Mouse (Mus musculus) right cerebral cortex, postnatal 36 days (tissue): ENCODE measurements around the gene BC067074.
A peak's percentile ranks its signal among the peaks of the same experiment; 100 is the strongest.
"Not testable (repeated sequence)": the region's sequence is repeated elsewhere in the genome, so short reads cannot be mapped to it uniquely, and the experiment has no call there.

Source experiments
- DNase-seq, 2 experiments: peaks; one replicate each; pipeline ENCODE4 v3.0.0; 2022; ENCODE audit warnings: low spot score in 2 of 2, mixed read lengths in 1 of 2

The BC067074 gene

GRCm38 (mm10) chr13:113292975-113293706 is at the start of gene BC067074:
Gene BC067074 (plus strand): TSS chr13:113293159.
- DNase-seq = no peak

DNA sequence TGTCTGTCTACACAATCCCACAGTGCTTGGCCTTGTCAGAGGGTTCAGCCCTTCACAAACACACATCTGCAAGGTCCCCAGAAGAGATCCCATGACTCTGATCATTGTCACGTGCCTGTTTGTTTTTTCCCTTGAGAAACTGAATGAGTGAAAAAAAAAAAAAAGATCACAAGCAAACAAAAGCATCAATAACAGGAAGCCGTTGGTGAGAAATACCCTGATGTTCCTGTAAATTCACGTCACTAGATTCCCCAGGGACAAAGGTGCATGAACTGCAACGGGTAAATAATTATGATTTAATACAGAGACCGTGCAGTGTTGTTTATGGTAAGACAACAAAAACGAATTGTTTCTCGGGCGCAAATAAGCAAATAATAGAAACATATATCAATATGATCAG is 47.9 kb upstream of the BC067074 start:
- DNase-seq = no peak

DNA sequence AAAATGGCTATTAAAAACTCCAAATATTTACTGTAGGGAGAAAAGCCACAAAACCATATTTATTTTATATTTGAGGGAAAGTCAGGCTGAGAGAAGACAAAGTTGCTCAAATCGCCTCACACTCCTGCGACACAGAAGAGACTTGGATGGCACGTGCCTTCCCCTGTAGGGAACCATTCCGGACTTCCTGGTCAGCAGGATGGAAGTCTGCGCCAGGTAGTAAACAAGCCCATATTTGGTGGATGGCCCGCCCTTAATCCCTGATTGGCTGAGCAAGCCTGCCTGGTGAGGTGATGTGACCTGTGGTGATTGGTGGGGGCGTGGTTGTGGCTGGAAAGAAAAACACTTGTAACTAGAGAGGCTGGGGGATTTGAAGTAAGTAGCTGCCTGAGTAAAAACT is 40.4 kb upstream of the BC067074 start:
- DNase-seq = not testable (repeated sequence)

DNA sequence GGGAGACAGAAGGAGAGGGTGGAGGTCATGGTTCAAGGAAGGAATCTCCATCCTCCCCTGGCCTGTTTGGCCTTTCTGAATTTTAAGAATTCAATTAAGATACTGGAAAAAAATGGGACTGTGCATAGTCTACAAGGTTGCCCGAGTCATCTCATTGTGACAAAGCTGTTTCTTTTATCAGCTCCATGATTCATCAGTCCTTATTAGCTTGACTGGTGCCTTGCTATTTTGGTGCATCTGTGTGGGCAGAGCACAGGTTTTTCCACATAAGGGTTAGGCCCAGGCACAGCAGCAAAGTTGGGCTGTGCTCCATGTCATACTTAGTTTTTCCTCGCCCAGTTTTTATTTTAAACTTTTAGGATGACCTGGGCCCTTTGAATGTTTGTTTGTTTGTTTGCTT is 36.2 kb upstream of the BC067074 start:
- no peak for DNase-seq

DNA sequence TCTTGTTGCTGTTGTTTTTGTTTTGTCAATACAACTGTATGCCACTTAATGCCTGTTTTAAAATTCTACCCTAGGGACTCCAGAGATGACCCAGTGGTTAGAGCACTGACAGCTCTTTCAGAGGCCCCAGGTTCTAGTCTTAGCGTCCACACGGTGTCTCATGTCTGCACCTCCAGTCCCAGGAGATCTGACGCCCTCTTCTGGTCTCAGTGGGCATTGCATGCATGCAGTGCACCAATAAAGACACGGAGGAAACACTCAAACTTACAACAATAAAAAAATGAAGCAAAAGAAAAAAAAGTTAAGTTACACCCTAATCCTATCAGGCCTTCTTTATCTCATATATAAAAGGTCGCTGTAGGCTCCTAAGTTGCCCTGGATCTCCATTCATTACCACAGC is 35.8 kb upstream of the BC067074 start:
- DNase-seq = no peak

DNA sequence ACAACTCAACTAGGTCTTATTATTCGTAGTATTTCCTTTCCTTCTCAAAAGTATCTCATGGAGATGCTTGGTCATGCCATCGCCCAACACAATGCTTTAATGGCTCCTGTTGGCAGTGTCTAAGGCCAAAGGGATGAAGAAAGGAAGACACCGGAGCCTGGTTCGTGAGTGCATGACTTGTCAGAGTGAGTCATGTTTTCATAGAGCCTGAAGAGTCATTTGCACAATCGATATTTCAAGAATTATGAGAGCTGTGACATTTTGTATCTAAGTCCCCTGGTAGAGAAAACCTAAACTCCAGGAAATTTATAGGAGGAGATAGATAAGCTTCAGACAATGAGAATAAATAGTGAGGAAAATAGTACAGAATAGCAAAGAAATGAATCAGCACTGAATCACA is 33.7 kb upstream of the BC067074 start:
- DNase-seq = no peak

GRCm38 (mm10) chr13:113262822-113263221 is 30.1 kb upstream of the BC067074 start:
- DNase-seq = peak in 1 of 2 experiments; percentile 38

DNA sequence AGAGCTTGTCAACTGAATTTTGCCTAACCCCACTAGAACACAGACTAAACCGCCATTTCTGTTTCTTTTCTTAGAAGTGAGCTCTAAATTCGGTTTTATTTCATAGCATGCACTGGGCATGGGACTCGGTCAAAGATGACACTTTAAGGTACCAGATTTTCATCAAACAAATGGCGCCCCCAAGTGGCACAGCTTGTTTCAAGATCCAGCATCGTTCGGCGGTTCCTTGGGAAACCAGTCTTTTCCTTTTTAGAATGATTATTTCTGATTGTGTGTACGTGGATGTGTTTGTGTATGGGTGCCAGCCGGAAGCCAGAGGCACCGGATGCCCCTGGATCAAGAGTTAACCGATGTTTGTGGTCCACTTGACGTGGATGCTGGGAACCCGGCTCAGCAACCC is 27.7 kb upstream of the BC067074 start:
- no peak for DNase-seq

- peak in 1 of 2 experiments; percentile 38 for DNase-seq
These were observed 26.4 kb upstream of the BC067074 start for GRCm38 (mm10) chr13:113266495-113266951.

- DNase-seq = no peak
These were observed 25.8 kb upstream of the BC067074 start for GRCm38 (mm10) chr13:113267204-113267603.

DNA sequence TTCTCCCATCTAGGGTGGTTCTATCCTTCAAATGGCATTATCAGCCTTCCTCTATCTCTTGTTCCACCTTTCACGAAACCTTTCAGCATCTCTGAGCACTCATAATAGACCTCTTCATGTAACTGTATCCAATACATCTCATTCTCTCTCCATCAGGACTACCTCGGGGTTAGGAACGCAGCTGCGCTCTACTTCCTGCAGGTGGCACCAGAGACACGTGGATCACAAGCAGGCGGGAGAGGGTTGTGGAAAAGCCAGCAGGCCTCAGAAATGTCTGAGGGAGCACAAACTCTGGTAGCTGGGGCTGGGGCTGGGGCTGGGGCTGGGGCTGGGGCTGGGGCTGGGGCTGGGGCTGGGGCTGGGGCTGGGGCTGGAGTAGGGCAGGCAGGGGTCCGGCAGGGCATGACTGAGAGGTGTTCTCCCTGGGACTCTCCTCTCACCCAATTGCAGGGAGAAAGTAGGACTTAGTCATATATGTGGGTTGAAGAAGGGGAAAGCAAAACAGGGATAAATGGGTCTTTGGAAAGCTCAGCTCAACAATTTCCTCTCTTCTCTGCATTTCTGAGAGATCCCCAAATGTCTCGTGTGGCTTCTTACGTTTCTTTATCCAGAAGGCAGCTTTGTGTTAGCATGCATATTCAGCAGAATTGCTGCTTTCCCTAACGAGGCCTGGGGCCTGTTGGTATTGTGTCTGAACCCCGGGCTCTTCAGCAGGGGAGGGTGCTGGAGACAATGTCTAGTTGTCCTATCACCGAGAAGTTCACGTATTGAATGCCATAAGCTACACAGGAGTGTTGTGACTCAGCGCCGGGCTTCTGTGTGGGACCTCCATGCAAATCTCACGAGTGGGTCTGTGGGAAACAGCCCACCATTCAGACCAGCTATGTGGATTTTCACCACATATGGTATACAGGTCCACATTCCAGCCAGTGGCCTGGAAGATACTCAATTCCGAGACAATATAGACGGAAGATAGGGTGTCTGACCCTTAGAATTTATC is 22.9 kb upstream of the BC067074 start:
- DNase-seq = peak; percentile 60 to 67

DNA sequence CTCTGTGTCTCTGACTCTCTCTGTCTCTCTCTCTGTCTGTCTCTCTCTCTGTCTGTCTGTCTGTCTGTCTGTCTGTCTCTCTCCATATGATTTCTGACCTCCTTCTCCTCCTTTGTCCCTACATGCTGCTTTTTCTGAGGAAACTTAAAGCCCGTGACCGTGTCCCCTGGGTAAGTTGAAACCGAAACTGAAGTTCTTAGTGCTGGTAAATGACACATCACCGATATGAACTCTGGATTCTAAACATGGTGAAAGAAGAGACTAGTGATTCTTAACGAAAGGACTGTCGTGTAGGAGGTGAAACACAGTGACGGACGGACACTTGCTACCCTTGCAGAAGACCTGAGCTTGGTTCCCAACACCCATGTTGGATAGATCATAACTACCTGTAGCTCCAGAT is 21.8 kb upstream of the BC067074 start:
- no peak for DNase-seq

GRCm38 (mm10) chr13:113287141-113287540 is 5.8 kb upstream of the BC067074 start:
- no peak for DNase-seq

GRCm38 (mm10) chr13:113288210-113289197 is 4.5 kb upstream of the BC067074 start:
- DNase-seq = no peak

DNA sequence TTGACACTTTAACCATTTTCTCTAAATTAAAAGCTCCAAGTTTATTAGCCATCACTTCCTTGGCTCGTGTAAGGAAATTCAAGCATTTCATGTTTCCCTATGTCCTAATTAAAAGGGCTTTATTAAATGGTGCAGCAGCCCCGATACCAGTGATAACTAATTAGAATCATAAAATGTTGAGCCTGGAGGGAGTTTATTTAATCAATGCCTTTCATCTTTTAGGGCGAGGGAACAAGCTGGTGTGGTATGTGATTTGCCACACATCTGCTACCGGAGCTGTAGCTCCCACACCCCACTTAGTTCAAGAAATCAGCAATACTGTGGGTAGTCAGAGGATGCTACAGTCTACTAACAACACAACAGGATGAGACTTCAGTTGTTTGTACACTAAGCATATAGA is 3.2 kb upstream of the BC067074 start:
- no peak for DNase-seq

DNA sequence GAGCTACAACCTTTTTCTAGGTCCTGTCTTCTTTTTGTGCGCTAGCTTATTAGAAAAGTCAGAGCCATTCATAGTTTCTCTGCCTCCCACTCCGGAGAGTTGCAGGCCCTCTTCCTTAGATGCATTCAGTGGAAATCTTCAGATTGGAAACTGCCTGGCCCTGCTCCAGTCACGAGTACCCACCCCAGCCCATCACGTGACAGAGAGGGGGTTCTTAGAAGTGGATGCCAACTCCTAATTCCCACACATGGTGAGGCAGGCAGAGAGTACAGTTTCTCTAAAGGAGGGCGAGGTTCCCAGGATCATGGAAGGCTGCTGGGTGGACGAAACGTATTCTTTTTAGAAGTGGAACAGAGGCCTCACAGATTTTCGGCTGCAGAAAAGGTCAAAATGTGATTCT is 958 bp upstream of the BC067074 start:
- DNase-seq = no peak

- DNase-seq = no peak
These were observed 911 bp downstream of the BC067074 start for GRCm38 (mm10) chr13:113293707-113294432.

DNA sequence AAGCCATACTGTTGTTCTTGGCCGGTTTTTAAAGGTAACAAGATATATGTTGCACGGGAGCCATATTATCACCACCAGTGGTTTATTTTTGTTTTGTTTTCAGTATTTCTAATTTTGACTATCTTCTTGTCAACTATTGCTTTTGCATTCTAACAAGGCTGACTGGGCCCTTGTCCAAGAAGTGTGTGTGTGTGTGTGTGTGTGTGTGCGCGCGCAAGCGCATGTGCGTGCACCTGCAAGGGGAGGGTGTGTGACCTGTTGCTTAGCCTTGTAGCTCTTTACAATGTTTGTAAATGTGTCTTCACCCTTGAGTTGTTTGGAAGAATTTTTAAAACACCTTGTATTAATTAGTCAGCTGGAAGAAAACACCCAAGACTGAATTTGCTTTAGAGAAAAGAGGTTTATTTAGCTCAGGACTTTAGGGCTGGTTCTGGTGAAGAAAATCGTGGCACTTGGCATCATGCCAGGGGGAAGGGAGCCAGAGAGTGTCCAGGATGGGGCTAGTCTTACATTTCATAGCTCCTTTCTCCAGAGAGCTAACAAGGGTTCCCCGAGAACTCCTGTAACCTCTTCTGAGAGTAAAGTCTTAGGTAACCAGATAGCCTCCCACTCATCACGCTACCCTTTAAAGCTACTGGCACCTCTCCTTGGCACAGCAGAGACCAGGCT is 3.0 kb downstream of the BC067074 start:
- DNase-seq = no peak

DNA sequence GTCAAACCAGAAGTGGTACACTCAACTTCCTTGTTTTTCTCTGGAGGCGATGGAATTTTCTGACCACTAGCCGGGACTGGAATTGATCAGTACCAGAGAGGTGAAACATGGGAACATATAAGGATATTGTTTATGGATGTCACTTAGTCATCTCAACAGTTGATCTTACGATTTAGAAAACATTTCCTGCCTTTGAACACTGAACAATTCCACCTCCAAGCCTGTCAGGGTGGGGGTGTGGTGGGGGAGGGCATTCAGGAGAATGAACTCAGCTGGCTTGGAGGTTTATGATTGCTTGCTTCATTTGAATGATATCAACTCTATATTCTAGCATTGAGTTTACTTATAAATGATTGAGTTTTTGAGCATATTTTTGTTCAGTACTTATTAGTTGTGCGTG is 13.6 kb downstream of the BC067074 start:
- no peak for DNase-seq

DNA sequence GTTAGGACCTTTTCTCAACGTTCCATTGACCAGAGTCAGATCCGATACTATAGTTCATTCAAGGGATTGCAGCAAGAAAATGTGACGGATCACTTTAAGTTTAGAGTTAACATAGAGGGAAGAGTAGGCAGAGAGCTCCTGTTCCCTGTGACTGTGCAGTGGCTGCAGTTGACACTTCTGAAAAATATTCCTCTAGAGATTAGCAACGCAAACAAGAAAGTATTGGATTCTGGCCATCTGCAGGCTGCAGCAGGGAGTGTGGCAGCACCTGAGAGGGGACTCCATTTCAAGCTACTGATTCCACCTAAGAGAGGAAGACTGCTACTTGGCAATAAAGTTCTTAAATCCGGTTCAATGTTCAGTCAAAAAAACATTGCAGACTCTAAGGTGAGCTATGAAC is 26.6 kb downstream of the BC067074 start:
- no peak for DNase-seq
